Mouse (Mus musculus): Measurements from ENCODE around the gene Pax7.

GRCm38 (mm10) chr4:139703468-139703867 is 129.9 kb downstream of the Pax7 start:
- TF ChIP-seq TCF12 (IDR thresholded peaks at IDR 0.05; ENCODE audit: low read depth, low read length) (no peak), USF1 (IDR thresholded peaks at IDR 0.05; ENCODE audit: low read depth, low read length) (no peak), CTCF (IDR thresholded peaks at IDR 0.05 in 2 of 3, conservative IDR thresholded peaks at IDR 0.05 in 1 of 3; ENCODE audit: control insufficient read depth in 1 of 3, insufficient read depth in 1 of 3, low read depth in 2 of 3, low read length in 3 of 3, poor library complexity in 1 of 3, severe bottlenecking in 1 of 3) (peak in 2 of 3 experiments; percentile 12 to 21; a peak in 2 of 6 replicates), POLR2AphosphoS5 (IDR thresholded peaks at IDR 0.05; ENCODE audit: borderline replicate concordance, low read depth, low read length) (no peak), ZC3H11A (IDR thresholded peaks at IDR 0.05; ENCODE audit: low read depth, low read length) (no peak)
